Mouse (Mus musculus) v-Abl transformed pro-B cells (cell line): ENCODE results near the gene Scgb1c1.

Experiments used
- in situ Hi-C, 2 experiments: fragments of 400-800 bp; cut with MboI; formaldehyde crosslinking; loops; one replicate each; pipeline ENCODE4 v1.15.1; 2025; ENCODE audit not compliant: unreplicated experiment in 2 of 2

Gene Scgb1c1

GRCm38 (mm10) chr7:140844905-140845665, at the start of gene Scgb1c1:
Gene Scgb1c1, plus strand, starts transcription at chr7:140845547.
- in situ Hi-C loops: loop anchor here (5.0 to 25.0 kb wide), 7 partner anchors 57 to 817 kb away; partner anchors contain the start of genes Cox8b (in 2 of the 2) and Muc6 (in 1 of the 2)

- in situ Hi-C loops: loop anchor here (25.0 kb wide), 2 partner anchors 635 to 835 kb away; partner anchors contain the start of genes Olfr522 (in 1 of the 2), Olfr523 (in 1 of the 2) and Sprn (in 1 of the 2)
Measured at GRCm38 (mm10) chr7:140797619-140798018, 47.7 kb upstream of the Scgb1c1 start.

- in situ Hi-C loops: loop anchor here (25.0 kb wide), 2 partner anchors 636 to 836 kb away; partner anchors contain the start of genes Olfr522 (in 1 of the 2), Olfr523 (in 1 of the 2) and Sprn (in 1 of the 2)
Measured at GRCm38 (mm10) chr7:140798212-140798611, 47.1 kb upstream of the Scgb1c1 start.

GRCm38 (mm10) chr7:140802629-140803028, 42.7 kb upstream of the Scgb1c1 start:
- in situ Hi-C loops: no loop called here

GRCm38 (mm10) chr7:140805704-140806103, 39.6 kb upstream of the Scgb1c1 start:
- in situ Hi-C loops: no loop called here

GRCm38 (mm10) chr7:140810496-140810895, 34.9 kb upstream of the Scgb1c1 start:
- in situ Hi-C loops: no loop called here

- in situ Hi-C loops: no loop called here
Measured at GRCm38 (mm10) chr7:140811714-140812113, 33.6 kb upstream of the Scgb1c1 start.

GRCm38 (mm10) chr7:140812850-140813249, 32.5 kb upstream of the Scgb1c1 start:
- in situ Hi-C loops: no loop called here

- in situ Hi-C loops: no loop called here
Measured at GRCm38 (mm10) chr7:140820173-140820572, 25.2 kb upstream of the Scgb1c1 start.

GRCm38 (mm10) chr7:140821305-140821652, 24.1 kb upstream of the Scgb1c1 start:
- in situ Hi-C loops: no loop called here

GRCm38 (mm10) chr7:140821653-140822329, 23.6 kb upstream of the Scgb1c1 start, which contains the start of gene Zfp941:
Gene Zfp941, minus strand, starts transcription at chr7:140822178.
- in situ Hi-C loops: no loop called here

- in situ Hi-C loops: no loop called here
Measured at GRCm38 (mm10) chr7:140822731-140823130, 22.6 kb upstream of the Scgb1c1 start.

GRCm38 (mm10) chr7:140828171-140828881, 17.0 kb upstream of the Scgb1c1 start:
- in situ Hi-C loops: loop anchor here in 1 of 2 experiments (5.0 to 25.0 kb wide), 2 partner anchors 746 to 834 kb away; partner anchors contain the start of genes Caly and Muc6

GRCm38 (mm10) chr7:140831447-140831846, 13.9 kb upstream of the Scgb1c1 start:
- in situ Hi-C loops: loop anchor here (10.0 to 25.0 kb wide), 2 partner anchors 747 to 831 kb away; partner anchors contain the start of genes Caly (in 1 of the 2) and Muc6 (in 1 of the 2)

- in situ Hi-C loops: loop anchor here (10.0 to 25.0 kb wide), 2 partner anchors 749 to 829 kb away; partner anchors contain the start of genes Caly (in 1 of the 2) and Muc6 (in 1 of the 2)
Measured at GRCm38 (mm10) chr7:140833341-140833740, 12.0 kb upstream of the Scgb1c1 start.

GRCm38 (mm10) chr7:140834968-140835757, 10.2 kb upstream of the Scgb1c1 start, which contains the start of gene Urah:
Gene Urah, plus strand, starts transcription at chr7:140835018.
- in situ Hi-C loops: loop anchor here (10.0 to 25.0 kb wide), 2 partner anchors 750 to 827 kb away; partner anchors contain the start of genes Caly (in 1 of the 2) and Muc6 (in 1 of the 2)

- in situ Hi-C loops: loop anchor here (10.0 to 25.0 kb wide), 2 partner anchors 751 to 827 kb away; partner anchors contain the start of genes Caly (in 1 of the 2) and Muc6 (in 1 of the 2)
Measured at GRCm38 (mm10) chr7:140835758-140836087, 9.6 kb upstream of the Scgb1c1 start.

GRCm38 (mm10) chr7:140836243-140837115, 8.9 kb upstream of the Scgb1c1 start:
- in situ Hi-C loops: loop anchor here (10.0 to 25.0 kb wide), 2 partner anchors 752 to 826 kb away; partner anchors contain the start of genes Caly (in 1 of the 2) and Muc6 (in 1 of the 2)
